Mouse (Mus musculus): Measurements from ENCODE around the gene Ube2d3. TPM values are rescaled to one million over a fixed set of nuclear protein-coding genes. Genes with fewer than 3 reads are reported as not detected.
"Not testable (repeated sequence)": the region's sequence is repeated elsewhere in the genome, so short reads cannot be mapped to it uniquely, and the experiment has no call there.

Gene Ube2d3
- polyA plus RNA-seq, 1 experiment from 2014 or later: 469 TPM

DNA sequence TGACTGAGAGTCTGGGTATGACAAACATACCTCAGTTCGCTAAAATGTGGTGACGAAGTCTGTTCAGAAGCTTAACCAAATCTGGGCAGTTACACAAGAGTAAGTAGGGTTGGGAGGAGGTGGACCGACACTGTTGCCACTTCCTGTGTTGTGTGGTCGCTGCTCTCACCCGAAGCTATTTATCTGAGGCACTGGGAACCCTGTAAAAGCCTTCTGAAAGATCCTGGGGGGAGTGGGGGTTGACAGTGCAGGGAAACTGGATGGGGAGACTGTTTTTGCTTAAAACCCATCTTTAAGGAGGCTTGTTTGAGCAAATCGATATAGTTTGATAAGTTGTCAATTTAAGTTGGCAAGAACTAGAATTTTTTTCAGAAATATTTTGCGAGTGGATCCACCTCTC lies 2.3 kb downstream of the Ube2d3 start:
- Histone ChIP-seq H3K9me3 (replicated peaks) (no peaks in the 10 kb centered on the region), H3K4me1 (peaks cover 32% of the 10 kb centered on the region), H3K4me2 (replicated peaks) (peak overlapping the region; percentile 97), H3K36me3 (no peaks in the 10 kb centered on the region), H3K4me3 (peak overlapping the region; percentile 97), H3K27ac (no peak overlapping the region), H3K9ac (peak overlapping the region; percentile 99), H3K27me3 (no peaks in the 10 kb centered on the region)
- ATAC-seq (ENCODE audit: low FRiP score): no peak
- 27% methylated on average over 7 of the region's 7 CpGs for WGBS

DNA sequence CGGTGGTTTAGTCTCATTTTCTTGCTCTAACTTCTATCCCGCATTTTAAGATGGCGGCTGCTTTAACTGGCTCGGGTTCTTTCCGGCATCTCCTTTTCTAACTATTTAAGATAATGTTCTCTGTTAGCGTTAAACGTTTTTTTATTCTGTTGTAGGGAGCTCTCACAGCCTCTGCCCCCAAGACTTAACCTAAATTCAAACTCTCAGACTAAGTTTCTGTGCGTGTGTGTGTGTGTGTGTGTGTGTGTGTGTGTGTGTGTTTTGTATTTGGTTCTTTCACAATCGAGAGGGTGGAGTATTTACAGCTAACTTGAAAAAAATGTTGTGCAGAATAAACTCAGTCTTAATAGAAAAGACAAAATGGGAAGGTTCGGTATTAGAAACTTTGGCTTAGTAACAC lies 2.7 kb downstream of the Ube2d3 start:
- Histone ChIP-seq H3K27ac (no peak overlapping the region), H3K9me3 (replicated peaks) (no peaks in the 10 kb centered on the region), H3K9ac (peak overlapping the region; percentile 99), H3K27me3 (no peaks in the 10 kb centered on the region), H3K4me1 (peaks cover 32% of the 10 kb centered on the region), H3K4me2 (replicated peaks) (peak overlapping the region; percentile 97), H3K4me3 (peak overlapping the region; percentile 97), H3K36me3 (no peaks in the 10 kb centered on the region)
- ATAC-seq (ENCODE audit: low FRiP score): no peak
- 55% methylated on average over 10 of the region's 10 CpGs for WGBS

DNA sequence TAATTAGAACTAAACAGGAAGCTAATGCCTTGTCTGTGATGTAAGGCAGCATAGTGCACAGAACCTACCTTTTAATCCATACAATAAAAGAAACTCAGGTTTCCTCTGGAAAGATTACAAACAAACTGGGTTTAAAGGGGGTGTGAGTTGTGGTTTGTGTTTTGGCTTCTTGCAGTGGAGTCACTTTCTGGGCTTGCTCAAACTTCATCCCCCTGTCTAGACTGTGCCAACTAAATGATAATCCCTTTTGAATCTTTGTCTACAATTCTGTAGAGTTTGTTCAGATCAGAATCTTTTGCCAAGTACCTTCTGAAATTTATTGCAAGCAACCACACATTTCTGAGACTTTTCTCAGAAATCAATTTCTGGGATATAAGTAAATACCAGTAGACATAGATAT lies 7.0 kb downstream of the Ube2d3 start:
- no peaks in the 10 kb centered on the region for H3K27me3 ChIP-seq
- no peak overlapping the region for H3K4me2 ChIP-seq (replicated peaks)
- no peaks in the 10 kb centered on the region for H3K9me3 ChIP-seq (replicated peaks)
- H3K36me3 ChIP-seq: no peaks in the 10 kb centered on the region
- no peak overlapping the region for H3K27ac ChIP-seq
- no peak overlapping the region for H3K4me3 ChIP-seq
- H3K9ac ChIP-seq: no peak overlapping the region
- ATAC-seq (ENCODE audit: low FRiP score): no peak
- peaks cover 23% of the 10 kb centered on the region for H3K4me1 ChIP-seq

DNA sequence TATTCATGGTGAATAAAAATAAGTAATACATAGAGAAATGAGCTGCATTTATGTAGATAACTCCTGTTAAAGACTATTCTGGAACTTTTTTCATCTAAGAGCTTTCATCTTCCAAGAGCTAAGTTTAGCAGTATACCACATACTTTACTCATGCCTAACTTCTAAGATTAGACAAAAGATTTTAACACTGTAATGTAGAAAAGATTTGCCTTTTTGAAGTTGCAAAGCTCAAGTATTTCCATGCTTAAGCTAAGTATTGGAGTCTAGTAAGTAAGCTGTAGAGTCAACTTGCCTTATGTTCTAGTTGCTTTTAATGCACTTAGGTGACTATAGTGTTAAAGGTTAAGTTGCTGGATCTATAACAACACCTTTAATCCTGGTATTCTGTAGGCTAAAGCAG lies 21.0 kb downstream of the Ube2d3 start:
- ATAC-seq (ENCODE audit: low FRiP score): no peak
- H3K36me3 ChIP-seq: peaks cover 16% of the 10 kb centered on the region
- no peak overlapping the region for H3K27ac ChIP-seq
- H3K9me3 ChIP-seq (replicated peaks): no peaks in the 10 kb centered on the region
- no peak overlapping the region for H3K4me2 ChIP-seq (replicated peaks)
- no peak overlapping the region for H3K9ac ChIP-seq
- no peak overlapping the region for H3K4me3 ChIP-seq
- H3K27me3 ChIP-seq: no peaks in the 10 kb centered on the region
- no peaks in the 10 kb centered on the region for H3K4me1 ChIP-seq

DNA sequence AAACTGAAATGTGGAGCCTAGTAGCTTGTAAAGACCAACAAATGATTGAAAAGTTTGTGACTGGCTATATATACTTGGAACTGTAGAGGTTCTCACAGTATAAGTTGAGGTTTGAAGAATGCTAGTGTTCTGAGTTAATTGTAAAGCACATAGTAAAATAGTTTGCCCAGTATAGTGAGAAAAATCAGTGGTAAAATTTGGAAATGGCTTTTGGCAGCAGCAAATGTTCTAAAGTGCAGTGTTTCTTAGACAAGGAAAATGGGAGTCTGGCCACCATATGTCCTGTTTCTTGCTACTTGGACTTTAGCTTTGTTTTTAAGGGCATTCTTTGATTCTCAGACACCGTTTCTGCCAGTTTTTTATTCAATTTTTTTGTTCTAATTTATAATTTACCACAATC lies 30.5 kb downstream of the Ube2d3 start:
- WGBS: 83% methylated on average over 1 of the region's 1 CpGs
- H3K27ac ChIP-seq: no peak overlapping the region
- H3K4me2 ChIP-seq (replicated peaks): no peak overlapping the region

DNA sequence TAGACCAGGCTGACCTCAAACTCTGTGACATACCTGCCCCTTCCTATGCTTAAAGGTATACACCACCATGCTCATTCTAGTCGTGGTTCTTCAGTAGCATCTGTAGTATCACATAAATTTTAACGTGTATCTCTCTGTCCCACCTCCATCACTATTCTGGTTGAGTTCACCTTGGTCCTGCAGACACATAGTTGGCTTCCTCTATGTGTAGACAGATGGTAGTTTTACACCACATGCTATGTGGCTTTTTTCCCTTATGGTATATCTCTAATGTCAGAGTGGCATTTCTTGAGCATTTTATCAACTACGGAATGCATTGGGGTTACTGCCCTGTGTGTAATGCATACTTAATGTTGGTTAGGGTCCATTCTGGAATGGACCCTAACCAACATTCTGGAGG lies 31.2 kb downstream of the Ube2d3 start:
- ATAC-seq (ENCODE audit: low FRiP score): no peak
- H3K4me1 ChIP-seq: no peaks in the 10 kb centered on the region
- no peaks in the 10 kb centered on the region for H3K9me3 ChIP-seq (replicated peaks)
- H3K4me2 ChIP-seq (replicated peaks): no peak overlapping the region
- H3K27ac ChIP-seq: no peak overlapping the region
- WGBS: 60% methylated on average over 3 of the region's 3 CpGs
- no peak overlapping the region for H3K9ac ChIP-seq
- peaks cover 7% of the 10 kb centered on the region for H3K36me3 ChIP-seq
- H3K4me3 ChIP-seq: no peak overlapping the region
- no peaks in the 10 kb centered on the region for H3K27me3 ChIP-seq

More for the DNA sequence above, 30.5 kb downstream of the Ube2d3 start:
- Histone ChIP-seq H3K4me3 (no peak overlapping the region), H3K36me3 (peaks cover 9% of the 10 kb centered on the region), H3K9me3 (replicated peaks) (no peaks in the 10 kb centered on the region), H3K9ac (no peak overlapping the region), H3K4me1 (no peaks in the 10 kb centered on the region), H3K27me3 (no peaks in the 10 kb centered on the region)
- no peak for ATAC-seq (ENCODE audit: low FRiP score)

DNA sequence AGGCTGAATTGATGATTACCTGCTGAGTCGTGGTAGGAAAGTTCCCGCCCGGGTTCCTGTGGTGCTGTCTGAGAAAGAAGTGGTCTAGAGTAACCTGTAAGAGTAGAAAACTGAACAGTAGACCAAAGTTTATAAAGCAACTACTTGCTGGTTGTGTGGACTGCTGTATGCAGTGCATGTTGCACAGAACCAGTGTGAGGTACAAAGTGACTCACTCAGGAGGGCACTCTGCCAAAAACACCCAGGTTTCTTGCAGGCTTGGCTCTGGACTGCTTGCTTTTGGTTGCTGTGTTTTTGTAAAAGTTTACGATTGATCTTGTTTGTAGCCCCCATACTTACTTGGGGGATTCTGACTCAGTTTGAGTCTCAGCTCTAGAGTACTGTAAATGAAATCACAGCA lies 32.0 kb downstream of the Ube2d3 start:
- Histone ChIP-seq H3K4me2 (replicated peaks) (no peak overlapping the region), H3K9ac (no peak overlapping the region), H3K4me1 (no peaks in the 10 kb centered on the region), H3K9me3 (replicated peaks) (no peaks in the 10 kb centered on the region), H3K4me3 (no peak overlapping the region), H3K27me3 (no peaks in the 10 kb centered on the region), H3K36me3 (peaks cover 6% of the 10 kb centered on the region), H3K27ac (peak overlapping the region; percentile 17; the same call in 1 of the 2 replicates)
- WGBS: 47% methylated on average over 4 of the region's 4 CpGs
- no peak; the same call in 1 of the 2 replicates for ATAC-seq (ENCODE audit: low FRiP score)

DNA sequence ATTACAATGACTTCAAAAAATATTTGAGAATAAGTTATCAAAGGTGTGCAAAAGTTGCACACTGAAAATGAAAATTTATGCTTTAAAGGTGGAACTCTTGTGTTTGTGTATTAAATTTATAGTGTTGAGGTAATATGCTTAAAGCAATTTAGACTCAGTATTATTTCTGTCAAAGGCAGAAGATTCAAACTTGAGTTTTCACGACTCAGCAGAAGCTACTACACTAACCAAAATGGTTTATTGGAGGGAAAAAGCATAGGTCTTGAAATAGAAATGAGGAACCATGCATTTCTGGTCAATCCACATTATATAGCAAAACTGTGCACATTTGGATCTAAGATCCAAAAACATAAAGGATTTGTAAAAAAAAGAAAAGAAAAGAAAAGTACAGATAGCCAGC lies 32.9 kb downstream of the Ube2d3 start:
- H3K36me3 ChIP-seq: peaks cover 6% of the 10 kb centered on the region
- H3K4me2 ChIP-seq (replicated peaks): no peak overlapping the region
- H3K27me3 ChIP-seq: no peaks in the 10 kb centered on the region
- no peaks in the 10 kb centered on the region for H3K9me3 ChIP-seq (replicated peaks)
- no peak overlapping the region for H3K4me3 ChIP-seq
- H3K9ac ChIP-seq: no peak overlapping the region
- H3K4me1 ChIP-seq: no peaks in the 10 kb centered on the region
- H3K27ac ChIP-seq: no peak overlapping the region
- no peak for ATAC-seq (ENCODE audit: low FRiP score)
- WGBS: 81% methylated on average over 1 of the region's 1 CpGs

DNA sequence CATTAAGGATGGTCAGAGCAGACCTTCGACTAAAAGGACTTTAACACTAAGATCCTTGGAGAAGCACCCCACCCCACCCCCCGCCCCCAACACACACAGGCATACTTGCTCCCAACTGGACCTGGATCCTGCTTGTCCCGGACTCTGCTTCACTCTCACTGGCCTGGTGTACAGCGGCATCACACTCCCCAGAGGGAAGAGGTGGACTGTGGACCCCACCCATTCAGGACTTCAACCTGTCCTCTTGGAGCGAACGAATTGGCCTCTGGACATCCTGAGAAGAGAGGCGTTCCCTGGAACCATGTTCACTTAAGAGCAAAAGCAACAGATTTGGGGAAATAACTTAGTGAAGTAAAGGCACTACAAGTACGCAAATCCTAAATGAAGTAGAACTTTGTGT lies 37.1 kb downstream of the Ube2d3 start:
- H3K4me2 ChIP-seq (replicated peaks): no peak overlapping the region
- H3K4me3 ChIP-seq: no peak overlapping the region
- H3K9ac ChIP-seq: no peak overlapping the region
- ATAC-seq (ENCODE audit: low FRiP score): no peak
- 90% methylated on average over 8 of the region's 8 CpGs for WGBS
- no peaks in the 10 kb centered on the region for H3K9me3 ChIP-seq (replicated peaks)
- no peaks in the 10 kb centered on the region for H3K36me3 ChIP-seq
- H3K4me1 ChIP-seq: no peaks in the 10 kb centered on the region
- no peaks in the 10 kb centered on the region for H3K27me3 ChIP-seq
- no peak overlapping the region for H3K27ac ChIP-seq

DNA sequence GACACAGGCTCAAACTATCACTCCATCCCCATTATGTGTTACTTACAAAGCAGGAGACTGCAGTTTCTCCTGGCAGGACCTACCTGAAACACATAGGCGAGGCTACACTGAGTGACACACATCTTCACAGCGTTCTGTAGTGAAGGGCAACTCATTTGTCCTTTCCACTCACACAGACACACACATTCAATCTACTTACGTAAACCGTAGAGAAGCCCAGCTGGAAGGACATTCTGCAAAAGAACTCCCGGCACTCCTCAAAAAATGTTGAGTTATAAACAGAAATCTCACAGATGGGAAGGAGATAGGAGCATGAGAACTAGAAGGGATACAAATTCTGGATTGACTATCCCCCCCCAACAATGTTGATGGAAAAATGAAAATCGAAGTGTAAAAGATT lies 38.3 kb downstream of the Ube2d3 start:
- Histone ChIP-seq H3K4me2 (replicated peaks) (no peak overlapping the region), H3K27ac (no peak overlapping the region), H3K4me1 (no peaks in the 10 kb centered on the region), H3K9me3 (replicated peaks) (no peaks in the 10 kb centered on the region), H3K27me3 (no peaks in the 10 kb centered on the region), H3K9ac (no peak overlapping the region), H3K36me3 (no peaks in the 10 kb centered on the region), H3K4me3 (no peak overlapping the region)
- 83% methylated on average over 6 of the region's 6 CpGs for WGBS
- no peak for ATAC-seq (ENCODE audit: low FRiP score)

DNA sequence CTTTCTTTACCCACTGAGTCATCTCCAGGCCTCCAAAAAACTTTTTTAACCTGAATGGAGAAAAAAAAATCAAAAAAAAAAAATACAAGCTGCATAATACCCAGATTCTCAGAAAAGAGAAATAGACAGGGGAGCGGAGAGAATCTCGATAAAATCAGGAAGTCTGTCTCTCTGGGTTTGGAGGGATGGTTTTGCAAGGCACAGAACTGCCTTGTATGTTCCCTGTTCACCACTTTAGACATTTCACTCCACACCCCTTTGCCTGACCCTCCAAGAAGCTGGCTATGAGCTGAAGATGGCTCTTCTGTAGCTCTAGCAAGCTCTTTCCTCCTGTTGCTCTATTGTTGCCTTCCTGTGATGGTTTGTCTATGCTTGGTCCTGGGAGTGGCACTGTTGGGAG lies 39.0 kb downstream of the Ube2d3 start:
- H3K36me3 ChIP-seq: no peaks in the 10 kb centered on the region
- no peaks in the 10 kb centered on the region for H3K9me3 ChIP-seq (replicated peaks)
- 93% methylated on average over 2 of the region's 2 CpGs for WGBS
- no peak overlapping the region for H3K9ac ChIP-seq
- ATAC-seq (ENCODE audit: low FRiP score): no peak
- no peaks in the 10 kb centered on the region for H3K4me1 ChIP-seq
- no peak overlapping the region for H3K27ac ChIP-seq
- no peak overlapping the region for H3K4me2 ChIP-seq (replicated peaks)
- H3K27me3 ChIP-seq: no peaks in the 10 kb centered on the region
- H3K4me3 ChIP-seq: no peak overlapping the region

DNA sequence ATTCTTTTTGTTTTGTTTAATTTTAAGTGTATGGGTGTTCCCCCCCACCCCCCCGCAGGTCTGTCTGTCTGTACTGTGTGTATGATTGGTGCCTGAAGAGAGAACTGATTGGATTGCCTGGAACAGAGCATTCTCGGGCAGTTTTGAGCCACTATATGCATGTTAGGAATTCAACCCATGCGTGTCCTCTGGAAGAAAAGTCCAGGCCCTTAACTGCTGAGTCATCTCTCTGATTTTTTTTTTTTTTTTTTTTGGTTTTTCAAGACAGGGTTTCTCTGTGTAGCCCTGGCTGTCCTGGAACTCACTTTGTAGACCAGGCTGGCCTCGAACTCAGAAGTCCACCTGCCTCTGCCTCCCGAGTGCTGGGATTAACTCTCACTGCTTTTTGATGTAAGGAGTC lies 41.1 kb downstream of the Ube2d3 start:
- H3K4me1 ChIP-seq; H3K4me3 ChIP-seq; H3K9me3 ChIP-seq (replicated peaks); H3K27ac ChIP-seq; H3K4me2 ChIP-seq (replicated peaks); H3K36me3 ChIP-seq; ATAC-seq (ENCODE audit: low FRiP score); H3K9ac ChIP-seq; H3K27me3 ChIP-seq: not testable (repeated sequence)
- WGBS: 83% methylated on average over 5 of the region's 5 CpGs

DNA sequence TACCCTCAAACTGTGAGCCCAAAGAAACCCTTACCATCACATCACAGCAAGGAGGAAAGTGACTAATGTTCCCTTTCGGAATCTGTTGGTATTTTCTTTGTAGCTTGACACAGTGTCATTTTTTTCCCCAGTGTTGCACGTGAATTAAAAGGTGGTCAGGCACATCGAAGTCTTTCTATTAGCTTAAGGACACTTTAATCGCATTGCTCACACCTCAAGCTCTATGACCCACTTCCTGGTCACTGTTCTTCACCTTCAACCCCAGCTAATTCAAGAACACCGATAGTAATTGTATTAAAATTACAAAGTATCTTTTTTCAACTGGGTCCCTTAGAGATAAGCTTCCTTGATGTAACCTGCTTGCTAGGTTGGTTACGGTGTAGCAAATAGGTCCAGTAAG lies 42.8 kb downstream of the Ube2d3 start:
- WGBS: 87% methylated on average over 6 of the region's 6 CpGs
- no peak overlapping the region for H3K9ac ChIP-seq
- H3K4me1 ChIP-seq: peaks cover 5% of the 10 kb centered on the region
- no peak overlapping the region for H3K27ac ChIP-seq
- no peaks in the 10 kb centered on the region for H3K36me3 ChIP-seq
- H3K9me3 ChIP-seq (replicated peaks): no peaks in the 10 kb centered on the region
- H3K27me3 ChIP-seq: peaks cover 5% of the 10 kb centered on the region; the same call in 1 of the 2 replicates
- H3K4me2 ChIP-seq (replicated peaks): no peak overlapping the region
- ATAC-seq (ENCODE audit: low FRiP score): no peak
- no peak overlapping the region for H3K4me3 ChIP-seq

DNA sequence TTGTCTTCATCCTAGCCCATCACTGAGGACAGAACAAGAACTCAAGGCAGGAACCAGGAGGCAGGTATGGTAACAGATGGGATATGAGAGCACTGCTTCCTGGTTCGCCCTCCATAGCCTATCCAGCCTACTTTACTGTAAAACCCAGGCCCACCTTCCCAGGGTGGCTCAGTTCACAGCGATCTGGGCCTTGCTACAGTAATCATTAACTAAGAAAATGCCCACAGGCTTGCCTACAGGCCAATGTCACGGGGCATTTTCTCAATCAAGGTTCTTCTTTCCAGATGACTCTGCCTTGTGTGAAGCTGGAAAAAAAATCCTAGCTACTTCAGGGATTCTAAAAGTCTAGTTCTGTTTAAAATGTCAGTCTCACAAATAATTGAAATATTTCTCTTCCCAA lies 43.7 kb downstream of the Ube2d3 start:
- ATAC-seq (ENCODE audit: low FRiP score): no peak
- Histone ChIP-seq H3K4me2 (replicated peaks) (no peak overlapping the region), H3K9me3 (replicated peaks) (no peaks in the 10 kb centered on the region), H3K27ac (no peak overlapping the region), H3K4me1 (peaks cover 9% of the 10 kb centered on the region), H3K36me3 (no peaks in the 10 kb centered on the region), H3K27me3 (peaks cover 5% of the 10 kb centered on the region; the same call in 1 of the 2 replicates), H3K4me3 (no peak overlapping the region), H3K9ac (no peak overlapping the region)
- WGBS: 80% methylated on average over 3 of the region's 3 CpGs
